Mouse (Mus musculus): ENCODE measurements around the gene Eif4h. TPM values are rescaled to one million over a fixed set of nuclear protein-coding genes. Genes with fewer than 3 reads are reported as not detected.

Gene Eif4h
- total RNA-seq (2015; ENCODE audit: low replicate concordance) (63.7 and 79.4 TPM in 2 replicates), total RNA-seq (2017; ENCODE audit: low replicate concordance) (93.5 and 98.1 TPM in 2 replicates)

- peak; percentile 93 for ATAC-seq (replicated peaks; ENCODE audit: low FRiP score, poor library complexity, severe bottlenecking)
These were observed at the start of gene Eif4h for GRCm38 (mm10) chr5:134639269-134639682. TSS of gene Eif4h (minus strand) at chr5:134639490.

GRCm38 (mm10) chr5:134688718-134689284 is 49.5 kb upstream of the Eif4h start:
- ATAC-seq (replicated peaks; ENCODE audit: low FRiP score, poor library complexity, severe bottlenecking) = peak; percentile 95

- ATAC-seq (replicated peaks; ENCODE audit: low FRiP score, poor library complexity, severe bottlenecking) = no peak
These were observed 48.9 kb upstream of the Eif4h start, which contains the start of gene Limk1 for GRCm38 (mm10) chr5:134688086-134688717. TSS of gene Limk1 (minus strand) at chr5:134688598.

- no peak for ATAC-seq (replicated peaks; ENCODE audit: low FRiP score, poor library complexity, severe bottlenecking)
These were observed 47.9 kb upstream of the Eif4h start for GRCm38 (mm10) chr5:134687187-134687586.

GRCm38 (mm10) chr5:134686541-134686940 is 47.3 kb upstream of the Eif4h start:
- no peak for ATAC-seq (replicated peaks; ENCODE audit: low FRiP score, poor library complexity, severe bottlenecking)

- no peak for ATAC-seq (replicated peaks; ENCODE audit: low FRiP score, poor library complexity, severe bottlenecking)
These were observed 45.1 kb upstream of the Eif4h start for GRCm38 (mm10) chr5:134684398-134684797.

- no peak for ATAC-seq (replicated peaks; ENCODE audit: low FRiP score, poor library complexity, severe bottlenecking)
These were observed 44.5 kb upstream of the Eif4h start for GRCm38 (mm10) chr5:134683813-134684212.

- no peak for ATAC-seq (replicated peaks; ENCODE audit: low FRiP score, poor library complexity, severe bottlenecking)
These were observed 40.9 kb upstream of the Eif4h start for GRCm38 (mm10) chr5:134680238-134680637.

GRCm38 (mm10) chr5:134678827-134679546 is 39.7 kb upstream of the Eif4h start:
- no peak for ATAC-seq (replicated peaks; ENCODE audit: low FRiP score, poor library complexity, severe bottlenecking)

GRCm38 (mm10) chr5:134678031-134678430 is 38.7 kb upstream of the Eif4h start:
- ATAC-seq (replicated peaks; ENCODE audit: low FRiP score, poor library complexity, severe bottlenecking) = no peak

GRCm38 (mm10) chr5:134677491-134677890 is 38.2 kb upstream of the Eif4h start:
- no peak for ATAC-seq (replicated peaks; ENCODE audit: low FRiP score, poor library complexity, severe bottlenecking)

- ATAC-seq (replicated peaks; ENCODE audit: low FRiP score, poor library complexity, severe bottlenecking) = no peak
These were observed 36.9 kb upstream of the Eif4h start for GRCm38 (mm10) chr5:134675956-134676759.

GRCm38 (mm10) chr5:134674977-134675376 is 35.7 kb upstream of the Eif4h start:
- ATAC-seq (replicated peaks; ENCODE audit: low FRiP score, poor library complexity, severe bottlenecking) = no peak

GRCm38 (mm10) chr5:134672611-134673010 is 33.3 kb upstream of the Eif4h start:
- ATAC-seq (replicated peaks; ENCODE audit: low FRiP score, poor library complexity, severe bottlenecking) = no peak

- ATAC-seq (replicated peaks; ENCODE audit: low FRiP score, poor library complexity, severe bottlenecking) = no peak
These were observed 32.9 kb upstream of the Eif4h start for GRCm38 (mm10) chr5:134672198-134672516.

GRCm38 (mm10) chr5:134671335-134672197 is 32.3 kb upstream of the Eif4h start:
- ATAC-seq (replicated peaks; ENCODE audit: low FRiP score, poor library complexity, severe bottlenecking) = no peak

- ATAC-seq (replicated peaks; ENCODE audit: low FRiP score, poor library complexity, severe bottlenecking) = no peak
These were observed 29.9 kb upstream of the Eif4h start for GRCm38 (mm10) chr5:134669001-134669708.

- ATAC-seq (replicated peaks; ENCODE audit: low FRiP score, poor library complexity, severe bottlenecking) = no peak
These were observed 29.2 kb upstream of the Eif4h start for GRCm38 (mm10) chr5:134668495-134668894.

- no peak for ATAC-seq (replicated peaks; ENCODE audit: low FRiP score, poor library complexity, severe bottlenecking)
These were observed 17.4 kb upstream of the Eif4h start for GRCm38 (mm10) chr5:134656708-134657107.

Data from erythroblast, adult 5-6 weeks (primary cell).